Mouse (Mus musculus) limb, embryonic 12.5 days (tissue): ENCODE measurements around the gene Tenm3. TPM values are rescaled to one million over a fixed set of nuclear protein-coding genes. Genes with fewer than 3 reads are reported as not detected.
A peak's percentile ranks its signal among the peaks of the same experiment; 100 is the strongest.

Experiments used
- ATAC-seq: fragments of 200-750 bp; cut with Nextera tagmentation; 2 replicates; pipeline ENCODE4 v1.8.0; 2017; ENCODE audit warnings: low read depth, moderate TSS enrichment; ENCODE audit not compliant: insufficient number of reproducible peaks, insufficient read depth, low FRiP score, low TSS enrichment
- H3K27ac ChIP-seq: fragments of 300-500 bp; sonication (generic); 2 replicates; pipeline ENCODE4 v1.5.1; 2016; ENCODE audit warnings: mild to moderate bottlenecking, moderate library complexity
- H3K27me3 ChIP-seq: fragments of 300-500 bp; sonication (generic); 2 replicates; pipeline ENCODE4 v1.6.1; 2016; ENCODE audit warnings: mild to moderate bottlenecking, moderate library complexity
- H3K36me3 ChIP-seq: fragments of 300-500 bp; sonication (generic); 2 replicates; pipeline ENCODE4 v1.6.1; 2016; ENCODE audit warnings: mild to moderate bottlenecking, moderate library complexity
- H3K4me1 ChIP-seq: fragments of 300-500 bp; sonication (generic); replicated peaks from 2 replicates; pipeline ENCODE4 v1.6.1; 2016
- H3K4me2 ChIP-seq: fragments of 300-500 bp; sonication (generic); 2 replicates; pipeline ENCODE4 v1.6.1; 2016; ENCODE audit warnings: mild to moderate bottlenecking, moderate library complexity
- H3K4me3 ChIP-seq: fragments of 300-500 bp; sonication (generic); replicated peaks from 2 replicates; pipeline ENCODE4 v1.5.1; 2016; ENCODE audit warnings: mild to moderate bottlenecking
- H3K9ac ChIP-seq: fragments of 300-500 bp; sonication (generic); replicated peaks from 2 replicates; pipeline ENCODE4 v1.6.1; 2016; ENCODE audit warnings: mild to moderate bottlenecking, moderate library complexity
- H3K9me3 ChIP-seq: fragments of 300-500 bp; sonication (generic); 2 replicates; pipeline ENCODE4 v1.6.1; 2016; ENCODE audit warnings: mild to moderate bottlenecking, moderate library complexity
- WGBS: fragments of 180-500 bp; shearing (Covaris S2); methylation state at CpG from one replicate; pipeline ENCODE4 v1.1.7; 2016; 5-methylcytosine and 5-hydroxymethylcytosine counted together
- polyA plus RNA-seq: library from polyadenylated mRNA; unstranded; fragments of >200 nt; fragmentation: Nextera tagmentation; extraction: Ambion mirVana; gene quantifications from 2 replicates; pipeline ENCODE4 v1.2.1, GENCODE M21; 2016

Gene Tenm3
- polyA plus RNA-seq, 1 experiment from 2014 or later = 47.1 TPM

GRCm38 (mm10) chr8:48742741-48743140 is 101.0 kb downstream of the Tenm3 start:
- 92% methylated on average over 6 of the region's 6 CpGs for WGBS
- Histone ChIP-seq H3K36me3 (no peaks in the 10 kb centered on the region), H3K9ac (no peak overlapping the region), H3K4me1 (peaks cover 19% of the 10 kb centered on the region), H3K4me3 (no peak overlapping the region), H3K4me2 (no peak overlapping the region), H3K27me3 (no peaks in the 10 kb centered on the region), H3K27ac (no peak overlapping the region), H3K9me3 (no peaks in the 10 kb centered on the region)
- ATAC-seq = no peak

- Histone ChIP-seq H3K36me3 (no peaks in the 10 kb centered on the region), H3K27ac (peak overlapping the region; percentile 31; the same call in 1 of the 2 replicates), H3K4me1 (peaks cover 27% of the 10 kb centered on the region), H3K4me2 (no peak overlapping the region), H3K9me3 (no peaks in the 10 kb centered on the region), H3K9ac (no peak overlapping the region), H3K4me3 (no peak overlapping the region), H3K27me3 (no peaks in the 10 kb centered on the region)
- no peak for ATAC-seq
- WGBS = 48% methylated on average over 11 of the region's 11 CpGs
These were observed 102.8 kb downstream of the Tenm3 start for GRCm38 (mm10) chr8:48740951-48741350.

GRCm38 (mm10) chr8:48740147-48740881 is 103.4 kb downstream of the Tenm3 start:
- H3K4me1 ChIP-seq = peaks cover 27% of the 10 kb centered on the region
- no peak overlapping the region for H3K9ac ChIP-seq
- no peaks in the 10 kb centered on the region for H3K9me3 ChIP-seq
- 70% methylated on average over 23 of the region's 23 CpGs for WGBS
- no peaks in the 10 kb centered on the region for H3K27me3 ChIP-seq
- no peak overlapping the region for H3K4me3 ChIP-seq
- no peak overlapping the region for H3K4me2 ChIP-seq
- H3K36me3 ChIP-seq = no peaks in the 10 kb centered on the region
- 0 out of 2 replicates have a peak overlapping the region, but pooled peaks have one; percentile 31 for H3K27ac ChIP-seq
- ATAC-seq = no peak

- Histone ChIP-seq H3K27ac (no peak overlapping the region), H3K4me2 (no peak overlapping the region), H3K9me3 (no peaks in the 10 kb centered on the region), H3K9ac (no peak overlapping the region), H3K4me1 (0 out of 2 replicates have a peak, but pooled peaks cover 8% of the 10 kb centered on the region), H3K36me3 (no peaks in the 10 kb centered on the region), H3K27me3 (no peaks in the 10 kb centered on the region), H3K4me3 (no peak overlapping the region)
- ATAC-seq = no peak
- WGBS = 79% methylated on average over 10 of the region's 10 CpGs
These were observed 110.0 kb downstream of the Tenm3 start for GRCm38 (mm10) chr8:48733731-48734130.

- no peaks in the 10 kb centered on the region for H3K36me3 ChIP-seq
- H3K4me3 ChIP-seq = no peak overlapping the region
- 0 out of 2 replicates have a peak, but pooled peaks cover 8% of the 10 kb centered on the region for H3K4me1 ChIP-seq
- WGBS = 45% methylated on average over 4 of the region's 4 CpGs
- H3K4me2 ChIP-seq = no peak overlapping the region
- H3K27ac ChIP-seq = no peak overlapping the region
- ATAC-seq = no peak
- no peaks in the 10 kb centered on the region for H3K27me3 ChIP-seq
- no peak overlapping the region for H3K9ac ChIP-seq
- no peaks in the 10 kb centered on the region for H3K9me3 ChIP-seq
These were observed 110.7 kb downstream of the Tenm3 start for GRCm38 (mm10) chr8:48733057-48733456.

- Histone ChIP-seq H3K27ac (no peak overlapping the region), H3K9me3 (no peaks in the 10 kb centered on the region), H3K27me3 (no peaks in the 10 kb centered on the region), H3K9ac (no peak overlapping the region), H3K4me3 (no peak overlapping the region), H3K4me1 (no peaks in the 10 kb centered on the region), H3K36me3 (no peaks in the 10 kb centered on the region), H3K4me2 (no peak overlapping the region)
- no peak for ATAC-seq
- 80% methylated on average over 6 of the region's 6 CpGs for WGBS
These were observed 113.0 kb downstream of the Tenm3 start for GRCm38 (mm10) chr8:48730701-48731100.

- 86% methylated on average over 21 of the region's 21 CpGs for WGBS
- Histone ChIP-seq H3K27ac (no peak overlapping the region), H3K4me3 (no peak overlapping the region), H3K36me3 (no peaks in the 10 kb centered on the region), H3K4me1 (no peaks in the 10 kb centered on the region), H3K27me3 (no peaks in the 10 kb centered on the region), H3K9ac (no peak overlapping the region), H3K4me2 (no peak overlapping the region), H3K9me3 (no peaks in the 10 kb centered on the region)
- no peak for ATAC-seq
These were observed 114.7 kb downstream of the Tenm3 start for GRCm38 (mm10) chr8:48728833-48729690.

- H3K9ac ChIP-seq = no peak overlapping the region
- no peaks in the 10 kb centered on the region for H3K27me3 ChIP-seq
- no peak for ATAC-seq
- no peaks in the 10 kb centered on the region for H3K9me3 ChIP-seq
- WGBS = 98% methylated on average over 6 of the region's 6 CpGs
- H3K4me3 ChIP-seq = no peak overlapping the region
- H3K4me1 ChIP-seq = 0 out of 2 replicates have a peak, but pooled peaks cover under 1% of the 10 kb centered on the region
- H3K27ac ChIP-seq = no peak overlapping the region
- H3K4me2 ChIP-seq = no peak overlapping the region
- H3K36me3 ChIP-seq = no peaks in the 10 kb centered on the region
These were observed 115.7 kb downstream of the Tenm3 start for GRCm38 (mm10) chr8:48728006-48728405.

- Histone ChIP-seq H3K27ac (no peak overlapping the region), H3K9ac (no peak overlapping the region), H3K4me1 (peaks cover 4% of the 10 kb centered on the region; the same call in 1 of the 2 replicates), H3K27me3 (no peaks in the 10 kb centered on the region), H3K9me3 (no peaks in the 10 kb centered on the region), H3K4me2 (no peak overlapping the region), H3K36me3 (no peaks in the 10 kb centered on the region), H3K4me3 (no peak overlapping the region)
- 57% methylated on average over 14 of the region's 14 CpGs for WGBS
- no peak for ATAC-seq
These were observed 121.0 kb downstream of the Tenm3 start for GRCm38 (mm10) chr8:48722744-48723143.

GRCm38 (mm10) chr8:48722318-48722717 is 121.4 kb downstream of the Tenm3 start:
- no peak overlapping the region for H3K27ac ChIP-seq

GRCm38 (mm10) chr8:48721376-48721775 is 122.4 kb downstream of the Tenm3 start:
- no peaks in the 10 kb centered on the region for H3K27me3 ChIP-seq
- H3K4me2 ChIP-seq = no peak overlapping the region
- H3K4me3 ChIP-seq = no peak overlapping the region
- H3K9me3 ChIP-seq = no peaks in the 10 kb centered on the region
- no peak overlapping the region for H3K9ac ChIP-seq
- no peak overlapping the region for H3K27ac ChIP-seq
- ATAC-seq = no peak
- WGBS = 88% methylated on average over 12 of the region's 12 CpGs
- H3K36me3 ChIP-seq = no peaks in the 10 kb centered on the region
- H3K4me1 ChIP-seq = peaks cover 4% of the 10 kb centered on the region; the same call in 1 of the 2 replicates

More at GRCm38 (mm10) chr8:48722318-48722717, 121.4 kb downstream of the Tenm3 start:
- H3K36me3 ChIP-seq = no peaks in the 10 kb centered on the region
- peaks cover 4% of the 10 kb centered on the region; the same call in 1 of the 2 replicates for H3K4me1 ChIP-seq
- ATAC-seq = no peak
- 89% methylated on average over 7 of the region's 7 CpGs for WGBS
- no peak overlapping the region for H3K9ac ChIP-seq
- H3K4me3 ChIP-seq = no peak overlapping the region
- H3K9me3 ChIP-seq = no peaks in the 10 kb centered on the region
- H3K4me2 ChIP-seq = no peak overlapping the region
- H3K27me3 ChIP-seq = no peaks in the 10 kb centered on the region
